Mouse (Mus musculus): ENCODE results near the gene Pparg.

Pparg gene

GRCm38 (mm10) chr6:115517904-115518303 is 157.2 kb downstream of the Pparg start:
- DNase-seq = no peak

- DNase-seq = no peak
Measured at GRCm38 (mm10) chr6:115518352-115518751, 157.6 kb downstream of the Pparg start.

DNA sequence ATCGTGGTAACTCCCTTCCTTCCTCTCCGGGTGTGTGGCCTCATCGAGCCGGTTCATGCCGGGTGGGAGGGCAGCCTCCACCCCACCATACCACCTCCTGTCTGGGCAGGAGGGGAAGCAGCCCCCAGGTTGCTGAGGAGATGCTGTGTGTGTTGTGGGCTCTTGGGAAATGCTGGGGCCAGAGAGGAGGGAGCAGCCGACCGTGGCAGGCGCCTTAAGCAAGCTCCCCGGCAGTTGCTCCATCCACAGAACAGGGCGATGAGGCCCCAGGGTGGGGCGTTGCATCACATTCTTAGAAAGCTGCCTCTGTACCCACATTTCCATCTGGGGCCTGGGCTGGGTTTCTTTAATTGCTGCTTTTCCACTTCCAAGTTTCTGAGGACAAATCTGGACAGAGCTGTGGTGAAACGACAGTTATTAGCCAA is 158.5 kb downstream of the Pparg start:
- DNase-seq = no peak

- no peak for DNase-seq
Measured at GRCm38 (mm10) chr6:115521923-115522322, 161.2 kb downstream of the Pparg start.

DNA sequence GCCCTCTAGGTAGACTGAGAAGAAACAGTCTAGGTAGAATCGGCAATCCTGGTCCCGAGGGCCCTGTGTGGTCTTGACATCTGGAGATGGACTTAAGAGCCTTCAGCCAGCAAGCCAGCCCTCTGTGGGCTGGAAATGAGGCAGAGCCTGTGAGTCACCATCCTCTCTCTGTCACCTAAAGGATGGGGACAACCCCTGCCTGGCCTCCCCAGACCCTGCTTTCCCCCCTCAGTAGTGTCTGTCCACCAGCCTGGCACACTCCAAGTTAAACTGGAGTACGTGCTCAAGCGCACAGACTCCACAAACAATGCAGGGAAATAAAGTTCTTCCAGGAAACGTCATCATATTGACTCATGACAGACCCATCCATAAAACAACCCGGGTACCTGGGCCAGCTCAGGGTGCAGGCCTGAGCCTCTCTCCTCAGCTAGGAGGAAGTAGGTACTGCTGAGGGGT is 162.0 kb downstream of the Pparg start:
- DNase-seq = no peak

DNA sequence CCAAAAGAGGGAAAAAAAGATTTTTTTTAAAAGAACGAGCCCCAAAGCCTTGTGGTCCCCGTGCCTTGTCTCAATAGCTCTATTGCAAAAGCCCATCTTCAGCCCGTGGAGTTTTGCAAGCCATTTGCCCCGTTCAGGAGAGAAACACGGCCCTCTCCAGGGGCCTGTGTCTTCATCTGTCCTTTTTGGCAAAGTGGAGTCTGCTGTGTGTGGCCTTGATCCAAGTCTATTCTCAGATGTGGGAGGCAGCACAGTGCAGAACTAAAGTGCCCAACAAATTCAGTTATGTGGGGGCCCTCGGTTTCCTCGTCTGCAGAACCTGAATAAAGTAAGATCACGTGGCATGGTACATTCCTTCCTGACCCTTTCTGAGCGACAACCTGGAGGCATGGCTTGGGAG is 162.4 kb downstream of the Pparg start:
- peak; percentile 57 for DNase-seq

DNA sequence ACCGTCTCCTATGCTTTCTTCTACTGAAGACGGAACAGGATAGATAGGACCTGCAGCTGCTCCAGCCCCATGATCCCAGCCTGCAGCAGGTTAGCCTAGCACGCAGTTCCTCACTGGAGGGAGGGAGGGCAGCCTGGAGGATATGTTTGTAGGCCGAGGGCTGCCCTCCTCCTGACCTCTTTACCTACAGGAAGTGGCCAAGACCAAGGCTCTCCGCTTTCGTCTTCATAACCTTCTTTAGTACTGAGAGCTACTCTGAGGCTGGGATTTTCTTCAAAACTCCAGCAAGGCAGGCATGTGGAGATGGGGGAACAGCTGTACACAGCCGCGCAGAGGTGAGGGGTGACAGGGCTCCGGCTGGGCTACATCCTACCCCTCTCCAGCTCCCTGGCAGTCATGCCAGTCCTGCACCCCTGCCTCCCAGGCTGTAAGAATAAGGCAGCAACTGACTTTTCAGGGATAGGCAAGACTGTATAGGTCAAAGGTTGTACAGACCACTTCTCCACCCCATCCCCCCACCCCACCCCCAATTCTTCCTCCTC is 163.8 kb downstream of the Pparg start:
- no peak for DNase-seq

DNA sequence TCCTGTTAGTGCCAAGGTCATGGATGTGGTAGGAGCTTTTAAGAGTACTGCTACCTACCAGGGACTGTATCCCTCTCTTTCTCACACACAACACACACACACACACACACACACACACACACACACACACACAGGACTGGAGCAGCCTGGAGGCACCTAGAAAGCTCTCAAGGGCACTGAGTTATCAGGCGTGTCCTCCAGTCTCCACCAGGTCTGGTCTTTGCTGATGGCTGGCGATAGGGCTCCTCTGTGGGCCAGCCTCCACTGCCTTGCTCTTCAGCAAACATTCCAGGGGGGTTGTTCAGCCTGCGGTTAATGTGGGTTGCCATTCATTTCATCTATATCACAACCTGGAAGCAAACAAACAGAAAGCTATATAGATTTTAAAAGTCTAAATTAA is 166.7 kb downstream of the Pparg start:
- no peak for DNase-seq

GRCm38 (mm10) chr6:115528372-115528771 is 167.6 kb downstream of the Pparg start:
- DNase-seq = no peak

DNA sequence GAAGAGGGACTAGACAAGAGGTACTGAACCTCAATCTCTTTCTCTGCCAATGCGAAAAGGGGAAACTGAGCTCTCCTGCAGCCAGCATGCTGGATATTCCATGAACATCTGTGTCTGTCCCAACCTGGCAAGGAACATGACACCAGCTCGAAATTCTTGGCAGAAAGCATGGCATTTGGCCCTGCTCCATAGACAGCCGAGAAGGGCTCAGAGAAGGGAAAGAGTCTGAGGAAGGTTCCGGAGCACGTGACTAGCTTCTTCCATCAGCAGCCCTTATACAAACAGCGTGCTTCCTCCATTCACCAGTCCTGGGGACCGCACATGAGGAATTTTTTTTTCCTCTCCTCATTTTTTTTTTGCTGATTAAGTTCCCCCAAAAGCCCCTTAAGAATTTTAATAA is 173.9 kb downstream of the Pparg start:
- DNase-seq = no peak

- no peak for DNase-seq
Measured at GRCm38 (mm10) chr6:115536169-115536568, 175.4 kb downstream of the Pparg start.

DNA sequence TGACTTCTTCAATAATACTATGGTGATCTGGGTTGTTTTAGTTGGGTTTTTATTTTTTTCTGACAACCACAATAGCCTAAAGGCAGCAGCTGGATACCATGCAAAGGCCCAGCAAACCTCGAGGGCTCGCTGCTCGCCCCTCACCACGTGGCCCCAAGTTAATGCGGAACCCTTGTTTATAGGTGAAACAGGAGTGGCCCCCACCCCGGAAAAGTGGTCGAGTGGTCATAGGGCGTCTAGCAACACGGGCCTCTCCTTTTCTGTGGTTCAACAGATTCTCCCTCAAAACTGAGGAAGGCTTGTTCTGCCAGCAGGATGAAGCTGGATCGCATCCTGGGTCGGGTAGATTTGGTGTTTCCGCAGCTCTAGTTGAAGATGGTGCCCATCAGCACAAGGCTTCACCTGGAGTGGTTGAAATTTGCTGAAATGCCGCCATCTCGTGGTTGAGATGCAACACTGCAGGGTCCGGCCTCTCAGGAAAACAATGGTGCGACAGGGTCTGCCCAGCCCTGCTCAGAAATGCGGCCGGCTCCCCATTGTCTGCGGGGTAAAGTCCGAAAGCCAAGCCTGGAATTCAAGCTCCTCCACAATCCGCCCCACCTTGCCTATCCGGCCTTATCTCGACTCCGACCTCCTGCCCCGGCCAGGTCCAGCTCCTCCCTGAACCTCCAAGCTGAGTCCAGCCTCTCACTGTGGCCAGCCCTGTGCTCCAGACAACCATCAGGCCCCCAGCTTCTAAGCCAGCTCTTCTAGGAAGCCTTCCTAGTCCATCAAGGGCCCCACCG is 178.1 kb downstream of the Pparg start:
- peak; percentile 78 for DNase-seq
